Mouse (Mus musculus): ENCODE data around the gene Cluh. TPM values are rescaled to one million over a fixed set of nuclear protein-coding genes. Genes with fewer than 3 reads are reported as not detected.

Cluh gene
- polyA plus RNA-seq (2012; rRNA removed), result 37.1 and 40.6 TPM in 2 replicates

GRCm38 (mm10) chr11:74649095-74649646 lies at the start of gene Cluh:
Cluh (plus strand) TSS chr11:74649495.
- peaks cover 10% of the 10 kb centered on the region for H3K4me1 ChIP-seq (ENCODE audit: control insufficient read depth, insufficient read depth, low read length)
- peak within 1 kb of the TSS; percentile 94 for H3K27ac ChIP-seq (ENCODE audit: control insufficient read depth, insufficient read depth, low read depth, low read length)
- peak within 1 kb of the TSS; percentile 85 for H3K4me3 ChIP-seq (ENCODE audit: control insufficient read depth, low read depth, low read length)
- TF ChIP-seq POLR2A (IDR thresholded peaks at IDR 0.05; ENCODE audit: control insufficient read depth, low read depth, low read length) (peak; percentile 51), CTCF (IDR thresholded peaks at IDR 0.05; ENCODE audit: control insufficient read depth, insufficient read depth, insufficient replicate concordance, low read depth, low read length) (no peak)
- H3K27me3 ChIP-seq (ENCODE audit: control insufficient read depth, insufficient read depth, low read length), result no peaks in the 10 kb centered on the region
- no peaks in the 10 kb centered on the region for H3K36me3 ChIP-seq (ENCODE audit: control insufficient read depth, insufficient read depth, low read length)

GRCm38 (mm10) chr11:74602286-74602685 lies 47.0 kb upstream of the Cluh start:
- TF ChIP-seq POLR2A (IDR thresholded peaks at IDR 0.05; ENCODE audit: control insufficient read depth, low read depth, low read length) (no peak), CTCF (IDR thresholded peaks at IDR 0.05; ENCODE audit: control insufficient read depth, insufficient read depth, insufficient replicate concordance, low read depth, low read length) (no peak)
- H3K4me1 ChIP-seq (ENCODE audit: control insufficient read depth, insufficient read depth, low read length), result no peaks in the 10 kb centered on the region
- no peak overlapping the region for H3K27ac ChIP-seq (ENCODE audit: control insufficient read depth, insufficient read depth, low read depth, low read length)
- H3K4me3 ChIP-seq (ENCODE audit: control insufficient read depth, low read depth, low read length), result no peak overlapping the region
- no peaks in the 10 kb centered on the region for H3K27me3 ChIP-seq (ENCODE audit: control insufficient read depth, insufficient read depth, low read length)
- H3K36me3 ChIP-seq (ENCODE audit: control insufficient read depth, insufficient read depth, low read length), result no peaks in the 10 kb centered on the region

- Histone ChIP-seq H3K4me3 (ENCODE audit: control insufficient read depth, low read depth, low read length) (no peak overlapping the region), H3K27me3 (ENCODE audit: control insufficient read depth, insufficient read depth, low read length) (no peaks in the 10 kb centered on the region), H3K27ac (ENCODE audit: control insufficient read depth, insufficient read depth, low read depth, low read length) (no peak overlapping the region), H3K36me3 (ENCODE audit: control insufficient read depth, insufficient read depth, low read length) (no peaks in the 10 kb centered on the region), H3K4me1 (ENCODE audit: control insufficient read depth, insufficient read depth, low read length) (peaks cover 9% of the 10 kb centered on the region)
- TF ChIP-seq CTCF (IDR thresholded peaks at IDR 0.05; ENCODE audit: control insufficient read depth, insufficient read depth, insufficient replicate concordance, low read depth, low read length), result no peak
- no peak for TF ChIP-seq POLR2A (IDR thresholded peaks at IDR 0.05; ENCODE audit: control insufficient read depth, low read depth, low read length)
These were observed 39.2 kb upstream of the Cluh start for GRCm38 (mm10) chr11:74610068-74610467.

GRCm38 (mm10) chr11:74610545-74611176 lies 38.6 kb upstream of the Cluh start, which contains the start of gene Rap1gap2:
Rap1gap2 (minus strand) TSS chr11:74610915.
- Histone ChIP-seq H3K27me3 (ENCODE audit: control insufficient read depth, insufficient read depth, low read length) (no peaks in the 10 kb centered on the region), H3K4me3 (ENCODE audit: control insufficient read depth, low read depth, low read length) (peak within 1 kb of the TSS; percentile 52), H3K36me3 (ENCODE audit: control insufficient read depth, insufficient read depth, low read length) (no peaks in the 10 kb centered on the region), H3K4me1 (ENCODE audit: control insufficient read depth, insufficient read depth, low read length) (peaks cover 9% of the 10 kb centered on the region), H3K27ac (ENCODE audit: control insufficient read depth, insufficient read depth, low read depth, low read length) (no peak within 1 kb of the TSS)
- TF ChIP-seq POLR2A (IDR thresholded peaks at IDR 0.05; ENCODE audit: control insufficient read depth, low read depth, low read length), result no peak
- no peak for TF ChIP-seq CTCF (IDR thresholded peaks at IDR 0.05; ENCODE audit: control insufficient read depth, insufficient read depth, insufficient replicate concordance, low read depth, low read length)

GRCm38 (mm10) chr11:74611437-74611836 lies 37.9 kb upstream of the Cluh start:
- Histone ChIP-seq H3K27me3 (ENCODE audit: control insufficient read depth, insufficient read depth, low read length) (no peaks in the 10 kb centered on the region), H3K4me1 (ENCODE audit: control insufficient read depth, insufficient read depth, low read length) (peaks cover 9% of the 10 kb centered on the region), H3K27ac (ENCODE audit: control insufficient read depth, insufficient read depth, low read depth, low read length) (no peak overlapping the region), H3K4me3 (ENCODE audit: control insufficient read depth, low read depth, low read length) (no peak overlapping the region), H3K36me3 (ENCODE audit: control insufficient read depth, insufficient read depth, low read length) (no peaks in the 10 kb centered on the region)
- TF ChIP-seq POLR2A (IDR thresholded peaks at IDR 0.05; ENCODE audit: control insufficient read depth, low read depth, low read length) (no peak), CTCF (IDR thresholded peaks at IDR 0.05; ENCODE audit: control insufficient read depth, insufficient read depth, insufficient replicate concordance, low read depth, low read length) (no peak)

GRCm38 (mm10) chr11:74613428-74613827 lies 35.9 kb upstream of the Cluh start:
- Histone ChIP-seq H3K4me3 (ENCODE audit: control insufficient read depth, low read depth, low read length) (no peak overlapping the region), H3K36me3 (ENCODE audit: control insufficient read depth, insufficient read depth, low read length) (no peaks in the 10 kb centered on the region), H3K4me1 (ENCODE audit: control insufficient read depth, insufficient read depth, low read length) (peaks cover 9% of the 10 kb centered on the region), H3K27ac (ENCODE audit: control insufficient read depth, insufficient read depth, low read depth, low read length) (no peak overlapping the region), H3K27me3 (ENCODE audit: control insufficient read depth, insufficient read depth, low read length) (no peaks in the 10 kb centered on the region)
- TF ChIP-seq POLR2A (IDR thresholded peaks at IDR 0.05; ENCODE audit: control insufficient read depth, low read depth, low read length) (no peak), CTCF (IDR thresholded peaks at IDR 0.05; ENCODE audit: control insufficient read depth, insufficient read depth, insufficient replicate concordance, low read depth, low read length) (no peak)

- Histone ChIP-seq H3K27ac (ENCODE audit: control insufficient read depth, insufficient read depth, low read depth, low read length) (no peak overlapping the region), H3K27me3 (ENCODE audit: control insufficient read depth, insufficient read depth, low read length) (no peaks in the 10 kb centered on the region), H3K4me3 (ENCODE audit: control insufficient read depth, low read depth, low read length) (no peak overlapping the region), H3K4me1 (ENCODE audit: control insufficient read depth, insufficient read depth, low read length) (peaks cover 11% of the 10 kb centered on the region), H3K36me3 (ENCODE audit: control insufficient read depth, insufficient read depth, low read length) (no peaks in the 10 kb centered on the region)
- no peak for TF ChIP-seq CTCF (IDR thresholded peaks at IDR 0.05; ENCODE audit: control insufficient read depth, insufficient read depth, insufficient replicate concordance, low read depth, low read length)
- no peak for TF ChIP-seq POLR2A (IDR thresholded peaks at IDR 0.05; ENCODE audit: control insufficient read depth, low read depth, low read length)
These were observed 33.7 kb upstream of the Cluh start for GRCm38 (mm10) chr11:74615571-74615970.
